Mouse (Mus musculus) liver, adult (tissue): Measurements from ENCODE around the gene Ttc29.

Experiments used
- GATA4 ChIP-seq: IDR thresholded peaks from 2 replicates; pipeline ENCODE4 v1.6.1; 2014; ENCODE audit warnings: mild to moderate bottlenecking, low read length; ENCODE audit not compliant: insufficient replicate concordance

Ttc29 gene

GRCm38 (mm10) chr8:78213074-78213473 is at the start of gene Ttc29:
Gene Ttc29, plus strand, starts transcription at chr8:78213297.
- no peak for TF ChIP-seq GATA4

- no peak for TF ChIP-seq GATA4
These were observed 41.7 kb upstream of the Ttc29 start for GRCm38 (mm10) chr8:78171351-78171750.

GRCm38 (mm10) chr8:78182654-78183053 is 30.4 kb upstream of the Ttc29 start:
- TF ChIP-seq GATA4, result no peak

GRCm38 (mm10) chr8:78183414-78183813 is 29.7 kb upstream of the Ttc29 start:
- no peak for TF ChIP-seq GATA4

- no peak for TF ChIP-seq GATA4
These were observed 26.0 kb upstream of the Ttc29 start for GRCm38 (mm10) chr8:78187087-78187486.

- no peak for TF ChIP-seq GATA4
These were observed 8.9 kb upstream of the Ttc29 start for GRCm38 (mm10) chr8:78204229-78204628.

- TF ChIP-seq GATA4, result no peak
These were observed 2.7 kb upstream of the Ttc29 start for GRCm38 (mm10) chr8:78210424-78210823.

GRCm38 (mm10) chr8:78214645-78215044 is 1.5 kb downstream of the Ttc29 start:
- TF ChIP-seq GATA4, result no peak

GRCm38 (mm10) chr8:78226087-78226486 is 13.0 kb downstream of the Ttc29 start:
- TF ChIP-seq GATA4, result no peak

GRCm38 (mm10) chr8:78230721-78231120 is 17.6 kb downstream of the Ttc29 start:
- TF ChIP-seq GATA4, result no peak

GRCm38 (mm10) chr8:78232870-78233707 is 20.0 kb downstream of the Ttc29 start:
- no peak for TF ChIP-seq GATA4

GRCm38 (mm10) chr8:78233708-78234201 is 20.7 kb downstream of the Ttc29 start:
- no peak for TF ChIP-seq GATA4

- TF ChIP-seq GATA4, result no peak
These were observed 25.0 kb downstream of the Ttc29 start for GRCm38 (mm10) chr8:78237972-78238675.

- no peak for TF ChIP-seq GATA4
These were observed 38.0 kb downstream of the Ttc29 start for GRCm38 (mm10) chr8:78251115-78251514.

- no peak for TF ChIP-seq GATA4
These were observed 41.3 kb downstream of the Ttc29 start for GRCm38 (mm10) chr8:78254374-78254773.

- no peak for TF ChIP-seq GATA4
These were observed 41.9 kb downstream of the Ttc29 start for GRCm38 (mm10) chr8:78255011-78255410.

GRCm38 (mm10) chr8:78265506-78265905 is 52.4 kb downstream of the Ttc29 start:
- no peak for TF ChIP-seq GATA4

- no peak for TF ChIP-seq GATA4
These were observed 53.1 kb downstream of the Ttc29 start for GRCm38 (mm10) chr8:78266231-78266630.
